Mouse (Mus musculus): Measurements from ENCODE around the gene Ifngr2. TPM values are rescaled to one million over a fixed set of nuclear protein-coding genes. Genes with fewer than 3 reads are reported as not detected.

The Ifngr2 gene
- polyA plus RNA-seq, 1 experiment from 2014 or later = 118 TPM

DNA sequence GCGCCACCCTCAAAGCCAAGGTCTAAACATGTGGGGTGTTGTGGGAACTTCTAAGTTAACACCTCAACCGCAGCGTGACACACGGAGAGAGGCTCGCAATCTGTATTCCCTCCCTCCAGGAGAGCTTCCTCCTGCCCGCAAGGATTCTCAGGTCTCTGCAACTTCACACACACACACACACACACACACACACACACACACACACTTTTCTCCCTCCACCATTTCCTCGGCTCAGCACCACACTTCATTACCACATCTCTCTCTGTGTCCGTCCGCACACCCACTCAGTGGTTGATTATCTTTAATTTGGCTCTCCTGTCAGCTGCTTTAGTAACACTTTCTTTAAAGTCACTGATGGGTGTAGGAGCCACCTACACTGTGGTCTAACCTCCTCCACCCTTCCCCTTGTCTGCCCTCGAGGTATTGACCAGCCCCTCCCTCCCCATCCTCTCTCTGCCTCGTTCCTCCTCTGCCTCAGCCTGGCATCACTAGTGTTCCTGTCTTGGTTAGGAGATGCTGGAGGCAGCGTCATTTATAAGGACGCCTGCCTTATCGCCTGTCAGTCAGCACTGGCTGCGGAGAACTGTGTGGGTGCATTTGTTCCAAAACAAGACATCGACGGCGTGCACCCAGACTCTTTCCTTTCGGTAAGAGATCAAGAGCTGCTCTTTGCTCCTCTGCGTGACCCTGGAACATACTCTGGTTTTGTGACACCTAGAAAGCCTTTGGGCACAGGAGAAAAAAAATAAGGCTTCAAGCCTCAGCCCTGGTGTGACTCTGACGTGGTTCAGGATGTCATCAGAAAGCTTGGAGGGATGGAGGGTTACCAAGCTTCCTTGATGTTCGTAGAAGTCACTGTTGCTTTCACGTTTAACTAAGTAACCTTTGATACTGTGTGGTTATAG lies 13.5 kb upstream of the Ifngr2 start:
- 72% methylated on average over 23 of the region's 23 CpGs for WGBS

GRCm38 (mm10) chr16:91534477-91534876 lies 12.4 kb upstream of the Ifngr2 start:
- Histone ChIP-seq H3K9ac (replicated peaks; ENCODE audit: low read depth, low read length) (no peak overlapping the region), H3K36me3 (ENCODE audit: control insufficient read depth, insufficient read depth) (no peaks in the 10 kb centered on the region), H3K4me3 (replicated peaks; ENCODE audit: low read length) (no peak overlapping the region), H3K4me2 (ENCODE audit: low read length) (no peak overlapping the region), H3K4me1 (replicated peaks; ENCODE audit: control insufficient read depth, insufficient read depth, low read length) (peaks cover 9% of the 10 kb centered on the region; the same call in 1 of the 2 replicates), H3K27ac (ENCODE audit: low read length) (no peak overlapping the region), H3K9me3 (ENCODE audit: control insufficient read depth, low read length) (no peaks in the 10 kb centered on the region), H3K27me3 (replicated peaks; ENCODE audit: control insufficient read depth, insufficient read depth, low read length) (no peaks in the 10 kb centered on the region)
- WGBS = 53% methylated on average over 13 of the region's 13 CpGs
- ATAC-seq = no peak

More for the DNA sequence above, 13.5 kb upstream of the Ifngr2 start:
- H3K36me3 ChIP-seq (ENCODE audit: control insufficient read depth, insufficient read depth) = no peaks in the 10 kb centered on the region
- H3K4me2 ChIP-seq (ENCODE audit: low read length) = no peak overlapping the region
- no peak overlapping the region for H3K4me3 ChIP-seq (replicated peaks; ENCODE audit: low read length)
- no peaks in the 10 kb centered on the region for H3K9me3 ChIP-seq (ENCODE audit: control insufficient read depth, low read length)
- no peak overlapping the region for H3K27ac ChIP-seq (ENCODE audit: low read length)
- no peak for ATAC-seq
- H3K9ac ChIP-seq (replicated peaks; ENCODE audit: low read depth, low read length) = no peak overlapping the region
- no peaks in the 10 kb centered on the region for H3K27me3 ChIP-seq (replicated peaks; ENCODE audit: control insufficient read depth, insufficient read depth, low read length)
- peaks cover 9% of the 10 kb centered on the region; the same call in 1 of the 2 replicates for H3K4me1 ChIP-seq (replicated peaks; ENCODE audit: control insufficient read depth, insufficient read depth, low read length)

DNA sequence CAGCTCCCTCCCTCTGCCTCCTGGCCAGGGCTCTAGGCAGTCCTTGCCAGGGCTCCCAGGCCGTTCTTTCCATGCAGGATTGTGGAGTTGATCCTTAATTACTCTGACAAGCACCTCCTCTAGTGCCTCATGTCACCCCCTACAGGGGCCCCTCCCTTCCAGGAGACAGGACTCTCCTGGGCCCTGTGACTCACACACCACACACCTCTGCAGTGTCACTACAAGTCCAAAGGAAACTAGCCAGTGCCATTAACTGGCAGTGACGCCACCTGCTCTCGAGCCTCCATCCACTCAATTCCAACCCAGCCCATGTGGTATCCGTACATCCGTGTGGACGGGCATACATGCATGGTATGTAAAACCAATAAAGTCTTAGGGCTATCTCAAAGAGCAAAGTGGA lies 12.0 kb upstream of the Ifngr2 start:
- Histone ChIP-seq H3K4me3 (replicated peaks; ENCODE audit: low read length) (no peak overlapping the region), H3K4me1 (replicated peaks; ENCODE audit: control insufficient read depth, insufficient read depth, low read length) (peaks cover 9% of the 10 kb centered on the region; the same call in 1 of the 2 replicates), H3K9ac (replicated peaks; ENCODE audit: low read depth, low read length) (no peak overlapping the region), H3K27me3 (replicated peaks; ENCODE audit: control insufficient read depth, insufficient read depth, low read length) (no peaks in the 10 kb centered on the region), H3K27ac (ENCODE audit: low read length) (no peak overlapping the region), H3K9me3 (ENCODE audit: control insufficient read depth, low read length) (no peaks in the 10 kb centered on the region), H3K36me3 (ENCODE audit: control insufficient read depth, insufficient read depth) (no peaks in the 10 kb centered on the region), H3K4me2 (ENCODE audit: low read length) (no peak overlapping the region)
- no peak for ATAC-seq
- WGBS = 85% methylated on average over 6 of the region's 6 CpGs

GRCm38 (mm10) chr16:91536372-91536771 lies 10.5 kb upstream of the Ifngr2 start:
- H3K27ac ChIP-seq (ENCODE audit: low read length) = no peak overlapping the region
- 86% methylated on average over 6 of the region's 6 CpGs for WGBS
- no peak overlapping the region for H3K4me3 ChIP-seq (replicated peaks; ENCODE audit: low read length)
- H3K4me1 ChIP-seq (replicated peaks; ENCODE audit: control insufficient read depth, insufficient read depth, low read length) = peaks cover 8% of the 10 kb centered on the region
- H3K36me3 ChIP-seq (ENCODE audit: control insufficient read depth, insufficient read depth) = no peaks in the 10 kb centered on the region
- H3K9ac ChIP-seq (replicated peaks; ENCODE audit: low read depth, low read length) = no peak overlapping the region
- H3K4me2 ChIP-seq (ENCODE audit: low read length) = no peak overlapping the region
- H3K9me3 ChIP-seq (ENCODE audit: control insufficient read depth, low read length) = no peaks in the 10 kb centered on the region
- no peak for ATAC-seq
- no peaks in the 10 kb centered on the region for H3K27me3 ChIP-seq (replicated peaks; ENCODE audit: control insufficient read depth, insufficient read depth, low read length)

GRCm38 (mm10) chr16:91537065-91537464 lies 9.8 kb upstream of the Ifngr2 start:
- Histone ChIP-seq H3K4me2 (ENCODE audit: low read length) (no peak overlapping the region), H3K27ac (ENCODE audit: low read length) (no peak overlapping the region), H3K4me1 (replicated peaks; ENCODE audit: control insufficient read depth, insufficient read depth, low read length) (peaks cover 8% of the 10 kb centered on the region), H3K9me3 (ENCODE audit: control insufficient read depth, low read length) (no peaks in the 10 kb centered on the region), H3K9ac (replicated peaks; ENCODE audit: low read depth, low read length) (no peak overlapping the region), H3K27me3 (replicated peaks; ENCODE audit: control insufficient read depth, insufficient read depth, low read length) (no peaks in the 10 kb centered on the region), H3K4me3 (replicated peaks; ENCODE audit: low read length) (no peak overlapping the region), H3K36me3 (ENCODE audit: control insufficient read depth, insufficient read depth) (no peaks in the 10 kb centered on the region)
- no peak for ATAC-seq
- 84% methylated on average over 3 of the region's 3 CpGs for WGBS

- Histone ChIP-seq H3K36me3 (ENCODE audit: control insufficient read depth, insufficient read depth) (no peaks in the 10 kb centered on the region), H3K9ac (replicated peaks; ENCODE audit: low read depth, low read length) (no peak overlapping the region), H3K4me2 (ENCODE audit: low read length) (no peak overlapping the region), H3K4me1 (replicated peaks; ENCODE audit: control insufficient read depth, insufficient read depth, low read length) (peaks cover 10% of the 10 kb centered on the region), H3K4me3 (replicated peaks; ENCODE audit: low read length) (no peak overlapping the region), H3K27ac (ENCODE audit: low read length) (no peak overlapping the region), H3K9me3 (ENCODE audit: control insufficient read depth, low read length) (no peaks in the 10 kb centered on the region), H3K27me3 (replicated peaks; ENCODE audit: control insufficient read depth, insufficient read depth, low read length) (no peaks in the 10 kb centered on the region)
- ATAC-seq = no peak
- 77% methylated on average over 6 of the region's 6 CpGs for WGBS
These were observed 8.8 kb upstream of the Ifngr2 start for GRCm38 (mm10) chr16:91538051-91538450.

DNA sequence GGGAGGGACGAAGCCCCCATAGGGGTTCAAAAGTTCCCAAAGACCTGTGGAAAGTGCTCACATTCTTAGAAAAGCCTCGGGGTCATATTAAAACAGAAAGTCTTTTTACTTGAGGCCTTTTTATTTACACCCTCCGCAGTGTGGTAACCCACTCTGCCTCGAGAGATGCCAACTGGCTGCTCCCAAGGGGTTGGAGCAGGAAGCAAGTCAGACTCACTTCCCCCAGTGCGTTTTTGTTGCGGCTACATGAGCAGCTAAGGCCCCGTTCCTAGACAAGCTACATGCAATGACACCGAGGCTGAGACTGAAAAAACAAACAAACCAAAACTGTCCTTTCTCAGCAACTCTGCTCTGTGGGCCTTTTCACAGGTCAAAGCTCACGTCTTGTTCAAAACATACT lies 8.4 kb upstream of the Ifngr2 start:
- 76% methylated on average over 9 of the region's 9 CpGs for WGBS
- Histone ChIP-seq H3K27ac (ENCODE audit: low read length) (no peak overlapping the region), H3K9ac (replicated peaks; ENCODE audit: low read depth, low read length) (no peak overlapping the region), H3K4me2 (ENCODE audit: low read length) (no peak overlapping the region), H3K4me1 (replicated peaks; ENCODE audit: control insufficient read depth, insufficient read depth, low read length) (peaks cover 10% of the 10 kb centered on the region), H3K4me3 (replicated peaks; ENCODE audit: low read length) (no peak overlapping the region), H3K36me3 (ENCODE audit: control insufficient read depth, insufficient read depth) (no peaks in the 10 kb centered on the region), H3K27me3 (replicated peaks; ENCODE audit: control insufficient read depth, insufficient read depth, low read length) (no peaks in the 10 kb centered on the region), H3K9me3 (ENCODE audit: control insufficient read depth, low read length) (no peaks in the 10 kb centered on the region)
- ATAC-seq = no peak

GRCm38 (mm10) chr16:91541573-91542081 lies 5.2 kb upstream of the Ifngr2 start:
- Histone ChIP-seq H3K4me3 (replicated peaks; ENCODE audit: low read length) (peak overlapping the region; percentile 18), H3K4me1 (replicated peaks; ENCODE audit: control insufficient read depth, insufficient read depth, low read length) (peaks cover 13% of the 10 kb centered on the region), H3K27me3 (replicated peaks; ENCODE audit: control insufficient read depth, insufficient read depth, low read length) (no peaks in the 10 kb centered on the region), H3K36me3 (ENCODE audit: control insufficient read depth, insufficient read depth) (no peaks in the 10 kb centered on the region), H3K9ac (replicated peaks; ENCODE audit: low read depth, low read length) (peak overlapping the region; percentile 19; the same call in 1 of the 2 replicates), H3K9me3 (ENCODE audit: control insufficient read depth, low read length) (no peaks in the 10 kb centered on the region), H3K27ac (ENCODE audit: low read length) (peak overlapping the region; percentile 51), H3K4me2 (ENCODE audit: low read length) (peak overlapping the region; percentile 18)
- peak; percentile 86 for ATAC-seq
- 22% methylated on average over 10 of the region's 10 CpGs for WGBS

DNA sequence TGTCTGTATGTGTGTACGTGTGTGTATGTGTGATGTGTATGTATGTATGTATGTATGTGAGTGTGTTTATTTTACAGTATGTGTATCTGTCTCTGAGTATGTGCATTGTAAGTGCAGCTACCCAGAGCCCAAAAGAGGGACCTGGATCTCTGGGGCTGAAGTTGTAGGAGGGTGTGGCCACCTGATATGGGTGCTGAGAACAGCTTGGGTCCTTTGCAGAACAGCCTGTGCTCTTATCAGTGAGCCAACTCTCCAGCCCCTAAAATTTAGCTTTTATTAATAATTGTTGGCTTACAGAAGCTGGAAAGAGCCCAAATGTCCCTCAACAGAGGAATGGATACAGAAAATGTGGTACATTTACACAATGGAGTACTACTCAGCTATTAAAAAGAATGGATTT lies 3.3 kb upstream of the Ifngr2 start:
- H3K4me2 ChIP-seq (ENCODE audit: low read length) = no peak overlapping the region
- no peak overlapping the region for H3K27ac ChIP-seq (ENCODE audit: low read length)
- H3K27me3 ChIP-seq (replicated peaks; ENCODE audit: control insufficient read depth, insufficient read depth, low read length) = no peaks in the 10 kb centered on the region
- H3K9me3 ChIP-seq (ENCODE audit: control insufficient read depth, low read length) = no peaks in the 10 kb centered on the region
- no peak overlapping the region for H3K9ac ChIP-seq (replicated peaks; ENCODE audit: low read depth, low read length)
- WGBS = 93% methylated on average over 1 of the region's 1 CpGs
- H3K4me3 ChIP-seq (replicated peaks; ENCODE audit: low read length) = no peak overlapping the region
- H3K4me1 ChIP-seq (replicated peaks; ENCODE audit: control insufficient read depth, insufficient read depth, low read length) = peaks cover 22% of the 10 kb centered on the region
- H3K36me3 ChIP-seq (ENCODE audit: control insufficient read depth, insufficient read depth) = no peaks in the 10 kb centered on the region
- ATAC-seq = no peak

All from forebrain, embryonic 16.5 days (tissue).